In the genomic region with DNA sequence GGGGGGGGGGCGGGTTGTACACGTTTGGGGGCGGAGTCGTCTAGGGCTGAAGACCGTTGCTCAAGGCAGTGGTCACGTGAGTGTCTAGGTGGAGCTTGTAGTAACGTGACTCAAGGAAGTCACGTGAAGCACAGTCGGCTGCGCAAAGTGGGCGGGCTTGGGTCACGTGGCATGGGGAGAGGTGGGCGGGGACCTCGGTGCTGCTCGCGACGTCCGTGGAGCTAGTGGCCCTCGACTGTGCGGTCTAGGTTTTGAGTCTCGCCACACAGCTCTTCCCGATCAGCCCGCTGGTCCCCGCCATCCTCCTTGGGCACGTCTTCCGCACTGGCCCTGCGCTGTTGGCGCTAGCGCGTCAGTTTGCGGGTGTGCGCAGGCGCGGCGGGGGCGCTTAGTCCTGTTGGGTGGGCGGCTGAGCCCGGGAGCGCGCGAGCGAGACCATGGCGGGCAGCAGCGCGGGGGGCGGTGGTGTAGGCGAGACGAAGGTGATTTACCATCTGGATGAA, we compare ENCODE assay signal across 8 mouse cellular contexts. TPM values are rescaled to one million over a fixed set of nuclear protein-coding genes. Genes with fewer than 3 reads are reported as not detected.
A peak's percentile ranks its signal among the peaks of the same experiment; 100 is the strongest.
DNase-seq lines count a peak whose midpoint lies in the region; ATAC-seq and TF ChIP-seq lines count a peak whose summit lies in the region.

A gene (plus strand): TSS at position 200 of the 503 bp plus-strand sequence.

- H3K36me3 ChIP-seq in hindbrain, embryonic 14.5 days (replicated peaks; ENCODE audit: control insufficient read depth, insufficient read depth): peaks cover 32% of the 10 kb centered on the region

- peaks cover 37% of the 10 kb centered on the region for H3K4me1 ChIP-seq in hindbrain, embryonic 14.5 days (replicated peaks; ENCODE audit: control insufficient read depth, insufficient read depth, low read length)

- H3K27ac ChIP-seq in hindbrain, embryonic 14.5 days: peak within 1 kb of the TSS; percentile 97
- peak within 1 kb of the TSS; percentile 98 for H3K27ac ChIP-seq in left cerebral cortex, adult 2 months

- TF ChIP-seq CTCF in left cerebral cortex, adult 2 months (IDR thresholded peaks at IDR 0.05): no peak

- H3K9me3 ChIP-seq in hindbrain, embryonic 14.5 days (ENCODE audit: control insufficient read depth, low read length): no peaks in the 10 kb centered on the region

- under 1% methylated on average over 48 of the region's 48 CpGs for WGBS in hindbrain, embryonic 14.5 days

- intact Hi-C loops in left cerebral cortex, adult 2 months (cut with DNase I): loop anchor here (2.0 kb wide), 1 partner anchor 14 kb away; a partner anchor contains a TSS

- peak within 1 kb of the TSS; percentile 84 for H3K4me2 ChIP-seq in hindbrain, embryonic 14.5 days (replicated peaks)

- peak within 1 kb of the TSS; percentile 78 for H3K4me3 ChIP-seq in hindbrain, embryonic 14.5 days (replicated peaks; ENCODE audit: low read length)
- H3K4me3 ChIP-seq in left cerebral cortex, adult 2 months: peak within 1 kb of the TSS; percentile 65

- peak; percentile 88 for DNase-seq in T-cell, adult 2 months (ENCODE audit: low spot score)
- DNase-seq in cerebellum, postnatal 25 days: peak; percentile 89 to 94
- peak; percentile 70 to 78 for DNase-seq in frontal cortex, postnatal 25 days (ENCODE audit: low spot score in 2 of 2)
- DNase-seq in hindbrain, embryonic 14.5 days (ENCODE audit: low spot score): peak; percentile 91
- DNase-seq in left cerebral cortex, adult 2 months (ENCODE audit: extremely low spot score in 1 of 2, low spot score in 2 of 2): peak; percentile 87 to 90
- DNase-seq in right cerebral cortex, adult 2 months (ENCODE audit: low spot score in 2 of 2): peak; percentile 87 to 90
- DNase-seq in urinary bladder, postnatal 14 days (ENCODE audit: low spot score): peak; percentile 93

- H3K9ac ChIP-seq in hindbrain, embryonic 14.5 days: peak within 1 kb of the TSS; percentile 87

- peak; percentile 58 for ATAC-seq in hindbrain, embryonic 14.5 days (ENCODE audit: low FRiP score)
- ATAC-seq in megakaryocyte, adult 5-6 weeks (ENCODE audit: poor library complexity, severe bottlenecking): peak; percentile 61

- H3K27me3 ChIP-seq in hindbrain, embryonic 14.5 days (ENCODE audit: control insufficient read depth, insufficient read depth, low read length): no peaks in the 10 kb centered on the region

RNA-seq across cellular contexts. Expression of the gene that starts here (rescaled TPM):
- 17.9 and 20.9 TPM in 2 replicates for polyA plus RNA-seq in hindbrain, embryonic 14.5 days (2014; fragmentation: Nextera tagmentation; extraction: Ambion mirVana)
- 10 to 100 TPM; 32.6 to 32.9 TPM for total RNA-seq in left cerebral cortex, adult 2 months (2021)
- total RNA-seq in megakaryocyte, adult 5-6 weeks (2015): 7.9 and 9.3 TPM in 2 replicates
- 12.7 and 16.9 TPM in 2 replicates for total RNA-seq in megakaryocyte, adult 5-6 weeks (2017)

Comparison
In these comparisons a context has a peak if more than half of its experiments do, and no peak if none do; other contexts are left out.
1. Peak in every context shown above with its lines: DNase-seq, ATAC-seq, H3K4me3 ChIP-seq and H3K27ac ChIP-seq.